ENCODE assay signal across 9 mouse cellular contexts in the genomic region with DNA sequence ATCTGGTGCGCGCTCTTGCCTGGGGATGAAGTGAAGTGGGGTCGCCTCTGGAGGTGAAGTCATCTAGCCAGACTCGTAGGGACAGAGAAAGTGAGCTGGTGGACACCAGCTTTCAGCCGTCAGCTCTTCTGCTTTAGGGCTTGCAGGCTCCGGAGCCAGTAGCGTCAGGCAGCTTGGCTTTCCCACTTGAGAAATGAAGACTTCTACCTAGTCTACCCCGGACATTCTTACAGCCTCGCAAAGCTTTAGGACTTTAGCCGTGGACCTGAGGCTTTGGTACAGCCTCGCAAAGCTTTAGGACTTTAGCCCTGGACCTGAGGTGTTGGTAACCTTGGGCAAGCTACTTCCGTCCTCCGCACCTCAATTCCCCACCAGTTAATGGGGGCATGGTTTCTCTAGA. TPM values are rescaled to one million over a fixed set of nuclear protein-coding genes. Genes with fewer than 3 reads are reported as not detected.
DNase-seq lines count a peak whose midpoint lies in the region; ATAC-seq lines count a peak whose summit lies in the region.
"Had no signal": no experiment of that assay in that cellular context is flagged by ENCODE, and none has a peak within 500 bp of the region (broad histone marks: within the 10 kb centered on the region; RNA-seq: fewer than 3 reads in every experiment).

No protein-coding gene starts in this region.

- H3K9me3 ChIP-seq in heart, embryonic 11.5 days (replicated peaks; ENCODE audit: control insufficient read depth, low read length): no peaks in the 10 kb centered on the region
- no peaks in the 10 kb centered on the region for H3K9me3 ChIP-seq in intestine, embryonic 14.5 days (ENCODE audit: control insufficient read depth, low read length)
- no peaks in the 10 kb centered on the region for H3K9me3 ChIP-seq in megakaryocyte, embryonic 14.5 days

- H3K27me3 ChIP-seq in heart, embryonic 11.5 days (ENCODE audit: control insufficient read depth, insufficient read depth, low read length): peaks cover 39% of the 10 kb centered on the region
- no peaks in the 10 kb centered on the region for H3K27me3 ChIP-seq in intestine, embryonic 14.5 days (replicated peaks; ENCODE audit: control insufficient read depth, insufficient read depth, low read length)
- H3K27me3 ChIP-seq in megakaryocyte, embryonic 14.5 days (replicated peaks): no peaks in the 10 kb centered on the region
- H3K27me3 ChIP-seq: Patski had no signal

- H3K4me2 ChIP-seq in heart, embryonic 11.5 days: peak overlapping the region; percentile 84
- H3K4me2 ChIP-seq in intestine, embryonic 14.5 days (ENCODE audit: low read length): peak overlapping the region; percentile 75

- DNase-seq in heart, adult 9 months (ENCODE audit: low spot score in 2 of 2): no peak
- DNase-seq in brain, adult 2 months (ENCODE audit: low read depth, low spot score): peak; percentile 30
- DNase-seq in intestine, embryonic 14.5 days (ENCODE audit: low spot score): peak; percentile 68
- DNase-seq in natural killer cell, adult 2 months (ENCODE audit: low spot score in 2 of 2): no peak
- no peak for DNase-seq in cerebellum, adult 9-11 months
- no peak for DNase-seq in right cerebral cortex, postnatal 10 days (ENCODE audit: low spot score in 2 of 2)

- peak overlapping the region; percentile 49 for H3K4me3 ChIP-seq in heart, embryonic 11.5 days (ENCODE audit: low read depth, low read length)
- peak overlapping the region; percentile 53 for H3K4me3 ChIP-seq in intestine, embryonic 14.5 days (ENCODE audit: low read depth, low read length)
- H3K4me3 ChIP-seq in megakaryocyte, embryonic 14.5 days (replicated peaks): peak overlapping the region; percentile 96

- no peak; the same call in 1 of the 2 replicates for ATAC-seq in heart, embryonic 11.5 days (replicated peaks; ENCODE audit: insufficient number of reproducible peaks, low FRiP score, low TSS enrichment)
- ATAC-seq in intestine, embryonic 14.5 days (replicated peaks; ENCODE audit: low FRiP score, low TSS enrichment, low read depth): 0 out of 2 replicates have a peak, but pooled peaks have one; percentile 33

- 5% methylated on average over 13 of the region's 13 CpGs for WGBS in heart, embryonic 11.5 days (ENCODE audit: insufficient replicate concordance)
- 3% methylated on average over 13 of the region's 13 CpGs for WGBS in intestine, embryonic 14.5 days

- no peak overlapping the region for H3K27ac ChIP-seq in heart, embryonic 11.5 days (ENCODE audit: low read depth, low read length)
- H3K27ac ChIP-seq in intestine, embryonic 14.5 days (ENCODE audit: low read depth): no peak overlapping the region

- peak overlapping the region; percentile 63 for H3K9ac ChIP-seq in heart, embryonic 11.5 days (ENCODE audit: low read depth, low read length)
- H3K9ac ChIP-seq in intestine, embryonic 14.5 days (ENCODE audit: low read length): peak overlapping the region; percentile 39

- peaks cover 36% of the 10 kb centered on the region for H3K4me1 ChIP-seq in heart, embryonic 11.5 days (ENCODE audit: control insufficient read depth, insufficient read depth, low read length)
- H3K4me1 ChIP-seq in intestine, embryonic 14.5 days (replicated peaks; ENCODE audit: control insufficient read depth, insufficient read depth, low read length): peaks cover 9% of the 10 kb centered on the region
- peaks cover 90% of the 10 kb centered on the region for H3K4me1 ChIP-seq in megakaryocyte, embryonic 14.5 days

- no peaks in the 10 kb centered on the region for H3K36me3 ChIP-seq in heart, embryonic 11.5 days (ENCODE audit: control insufficient read depth, insufficient read depth, low read length)
- H3K36me3 ChIP-seq in intestine, embryonic 14.5 days (ENCODE audit: control insufficient read depth, insufficient read depth, low read length): peaks cover 6% of the 10 kb centered on the region; the same call in 1 of the 2 replicates
- peaks cover 74% of the 10 kb centered on the region for H3K36me3 ChIP-seq in megakaryocyte, embryonic 14.5 days (replicated peaks; ENCODE audit: low read length)

RNA-seq across cellular contexts. Expression of a gene that starts 0.4 kb away (rescaled TPM):
- polyA plus RNA-seq in heart, embryonic 11.5 days (2014; fragmentation: Nextera tagmentation; extraction: Ambion mirVana): 15.4 and 16.0 TPM in 2 replicates
- 70.1 and 72.1 TPM in 2 replicates for polyA plus RNA-seq in intestine, embryonic 14.5 days (2014; fragmentation: Nextera tagmentation; extraction: Ambion mirVana)
- 143 and 148 TPM in 2 replicates for polyA plus RNA-seq in megakaryocyte, embryonic 14.5 days (2012; ENCODE audit: insufficient read depth, low replicate concordance)

RNA-seq across cellular contexts. Expression of a gene that starts 31.4 kb away (rescaled TPM):
- 44.4 and 48.9 TPM in 2 replicates for polyA plus RNA-seq in heart, embryonic 11.5 days (2014; fragmentation: Nextera tagmentation; extraction: Ambion mirVana)
- 123 and 134 TPM in 2 replicates for polyA plus RNA-seq in intestine, embryonic 14.5 days (2014; fragmentation: Nextera tagmentation; extraction: Ambion mirVana)
- polyA plus RNA-seq in megakaryocyte, embryonic 14.5 days (2012; ENCODE audit: insufficient read depth, low replicate concordance): 236 and 315 TPM in 2 replicates

RNA-seq across cellular contexts. Expression of a gene that starts 46.3 kb away (rescaled TPM):
- 13.7 and 18.9 TPM in 2 replicates for polyA plus RNA-seq in heart, embryonic 11.5 days (2014; fragmentation: Nextera tagmentation; extraction: Ambion mirVana)
- 12.7 and 16.7 TPM in 2 replicates for polyA plus RNA-seq in intestine, embryonic 14.5 days (2014; fragmentation: Nextera tagmentation; extraction: Ambion mirVana)
- polyA plus RNA-seq in megakaryocyte, embryonic 14.5 days (2012; ENCODE audit: insufficient read depth, low replicate concordance): 3.2 and 7.8 TPM in 2 replicates

Comparison
In these comparisons a context has a peak if more than half of its experiments do, and no peak if none do; other contexts are left out.
1. DNase-seq: peak in brain, adult 2 months (single experiment) and intestine, embryonic 14.5 days (single experiment); none in heart, adult 9 months (0 of 2), natural killer cell, adult 2 months (0 of 2), cerebellum, adult 9-11 months (single experiment) and right cerebral cortex, postnatal 10 days (0 of 2).
2. Peak in every context shown above with its lines, with median percentiles within 50 percentile points of each other: H3K4me3 ChIP-seq.